Mouse (Mus musculus) C2C12 (cell line): ENCODE measurements around the gene Tmem215. TPM values are rescaled to one million over a fixed set of nuclear protein-coding genes. Genes with fewer than 3 reads are reported as not detected.

Experiments used
- H3K27me3 ChIP-seq: one replicate; pipeline ENCODE4 v1.6.1; 2011; ENCODE audit not compliant: control insufficient read depth, insufficient read depth, insufficient read length
- H3K36me3 ChIP-seq: one replicate; pipeline ENCODE4 v1.6.1; 2011; ENCODE audit not compliant: control insufficient read depth, insufficient read depth
- H3K4me3 ChIP-seq: one replicate; pipeline ENCODE4 v1.5.1; 2011; ENCODE audit warnings: mild to moderate bottlenecking, control low read depth; ENCODE audit not compliant: poor library complexity, insufficient read depth, severe bottlenecking
- H3K79me2 ChIP-seq: one replicate; pipeline ENCODE4 v1.6.1; 2011; ENCODE audit not compliant: control insufficient read depth, insufficient read depth
- H3K79me3 ChIP-seq: one replicate; pipeline ENCODE4 v1.6.1; 2011; ENCODE audit warnings: low read depth, control low read depth
- H3ac ChIP-seq: one replicate; pipeline ENCODE3; 2011; ENCODE audit warnings: low read depth; ENCODE audit not compliant: control insufficient read depth, insufficient read length
- CEBPB ChIP-seq: IDR thresholded peaks from one replicate; pipeline ENCODE4 v1.6.1; 2011; ENCODE audit warnings: low read depth, mild to moderate bottlenecking, control low read depth, moderate library complexity
- CTCF ChIP-seq: IDR thresholded peaks from one replicate; pipeline ENCODE4 v1.5.1; 2011; ENCODE audit not compliant: control insufficient read depth, insufficient read depth, insufficient read length
- FOSL1 ChIP-seq: IDR thresholded peaks from one replicate; pipeline ENCODE4 v1.8.0; 2011; ENCODE audit warnings: mild to moderate bottlenecking, low read length; ENCODE audit not compliant: poor library complexity, insufficient read depth, severe bottlenecking
- MAX ChIP-seq: IDR thresholded peaks from one replicate; pipeline ENCODE4 v1.6.1; 2011; ENCODE audit warnings: mild to moderate bottlenecking, control low read depth
- MYOD1 ChIP-seq: IDR thresholded peaks from one replicate; pipeline ENCODE4 v1.6.1; 2011; ENCODE audit warnings: low read depth; ENCODE audit not compliant: control insufficient read depth, insufficient read length
- MYOG ChIP-seq: IDR thresholded peaks from one replicate; pipeline ENCODE4 v1.6.1; 2011; ENCODE audit not compliant: control insufficient read depth, insufficient read length; ENCODE audit errors: extremely low read depth
- USF1 ChIP-seq: IDR thresholded peaks from one replicate; pipeline ENCODE4 v1.6.1; 2011; ENCODE audit warnings: low read depth, mild to moderate bottlenecking, control low read depth, moderate library complexity
- polyA plus RNA-seq: library from polyadenylated mRNA; unstranded; fragments of >200 nt; fragmentation: generic; extraction: Trizol; gene quantifications from one replicate; pipeline ENCODE4 v1.2.1, GENCODE M21; 2012; ENCODE audit warnings: missing spikeins

Gene Tmem215
- polyA plus RNA-seq, 1 experiment, result not detected

- no peak overlapping the region for H3ac ChIP-seq
- H3K4me3 ChIP-seq, result no peak overlapping the region
- H3K79me2 ChIP-seq, result no peaks in the 10 kb centered on the region
- no peaks in the 10 kb centered on the region for H3K79me3 ChIP-seq
- peaks cover 6% of the 10 kb centered on the region for H3K27me3 ChIP-seq
- TF ChIP-seq MAX (no peak), FOSL1 (no peak), USF1 (no peak), CTCF (no peak), MYOG (no peak), MYOD1 (no peak), CEBPB (no peak)
- H3K36me3 ChIP-seq, result no peaks in the 10 kb centered on the region
These were observed 24.8 kb downstream of the Tmem215 start for GRCm38 (mm10) chr4:40496828-40497227.

GRCm38 (mm10) chr4:40499812-40500591 is 28.0 kb downstream of the Tmem215 start:
- H3K79me2 ChIP-seq, result no peaks in the 10 kb centered on the region
- no peak for TF ChIP-seq MYOD1
- TF ChIP-seq MYOG, result no peak
- TF ChIP-seq CTCF, result no peak
- no peak for TF ChIP-seq CEBPB
- no peak for TF ChIP-seq FOSL1
- TF ChIP-seq MAX, result no peak
- TF ChIP-seq USF1, result no peak
- no peak overlapping the region for H3K4me3 ChIP-seq

GRCm38 (mm10) chr4:40502459-40502858 is 30.5 kb downstream of the Tmem215 start:
- Histone ChIP-seq H3K4me3 (no peak overlapping the region), H3K36me3 (no peaks in the 10 kb centered on the region), H3ac (no peak overlapping the region), H3K27me3 (peaks cover 6% of the 10 kb centered on the region), H3K79me3 (no peaks in the 10 kb centered on the region), H3K79me2 (no peaks in the 10 kb centered on the region)
- TF ChIP-seq FOSL1, result no peak
- no peak for TF ChIP-seq MYOG
- TF ChIP-seq CEBPB, result no peak
- TF ChIP-seq CTCF, result no peak
- TF ChIP-seq MAX, result no peak
- TF ChIP-seq MYOD1, result no peak
- no peak for TF ChIP-seq USF1

More at GRCm38 (mm10) chr4:40499812-40500591, 28.0 kb downstream of the Tmem215 start:
- no peaks in the 10 kb centered on the region for H3K36me3 ChIP-seq
- no peaks in the 10 kb centered on the region for H3K79me3 ChIP-seq
- no peak overlapping the region for H3ac ChIP-seq
- peaks cover 6% of the 10 kb centered on the region for H3K27me3 ChIP-seq

- no peaks in the 10 kb centered on the region for H3K79me2 ChIP-seq
These were observed 37.6 kb downstream of the Tmem215 start for GRCm38 (mm10) chr4:40509534-40509933.

GRCm38 (mm10) chr4:40513235-40513634 is 41.3 kb downstream of the Tmem215 start:
- Histone ChIP-seq H3K79me3 (no peaks in the 10 kb centered on the region), H3K4me3 (no peak overlapping the region), H3ac (no peak overlapping the region), H3K79me2 (no peaks in the 10 kb centered on the region), H3K36me3 (no peaks in the 10 kb centered on the region), H3K27me3 (peaks cover 4% of the 10 kb centered on the region)
- TF ChIP-seq USF1 (no peak), MYOD1 (no peak), CEBPB (no peak), CTCF (no peak), MYOG (no peak), FOSL1 (no peak), MAX (no peak)

More at GRCm38 (mm10) chr4:40509534-40509933, 37.6 kb downstream of the Tmem215 start:
- Histone ChIP-seq H3K27me3 (no peaks in the 10 kb centered on the region), H3K4me3 (no peak overlapping the region), H3K79me3 (no peaks in the 10 kb centered on the region), H3ac (no peak overlapping the region), H3K36me3 (no peaks in the 10 kb centered on the region)
- TF ChIP-seq MYOG (no peak), MAX (no peak), MYOD1 (no peak), USF1 (no peak), CTCF (no peak), FOSL1 (no peak), CEBPB (no peak)

GRCm38 (mm10) chr4:40518545-40519324 is 46.8 kb downstream of the Tmem215 start:
- Histone ChIP-seq H3K79me2 (no peaks in the 10 kb centered on the region), H3K27me3 (peaks cover 5% of the 10 kb centered on the region), H3K79me3 (no peaks in the 10 kb centered on the region), H3K4me3 (no peak overlapping the region), H3ac (no peak overlapping the region), H3K36me3 (no peaks in the 10 kb centered on the region)
- TF ChIP-seq MAX (no peak), USF1 (no peak), FOSL1 (no peak), CTCF (no peak), MYOG (no peak), CEBPB (no peak), MYOD1 (no peak)
